Mouse (Mus musculus): ENCODE data around the gene Lbp.

GRCm38 (mm10) chr2:158377811-158378210 is 71.5 kb downstream of the Lbp start:
- TF ChIP-seq CTCF (IDR thresholded peaks at IDR 0.05; ENCODE audit: low read depth) (no peak), EP300 (IDR thresholded peaks at IDR 0.05; ENCODE audit: low read depth) (no peak)
